Mouse (Mus musculus): ENCODE results near the gene Susd1. TPM values are rescaled to one million over a fixed set of nuclear protein-coding genes. Genes with fewer than 3 reads are reported as not detected.

Susd1 gene
- polyA plus RNA-seq, 1 experiment from 2014 or later = 9.1 TPM

DNA sequence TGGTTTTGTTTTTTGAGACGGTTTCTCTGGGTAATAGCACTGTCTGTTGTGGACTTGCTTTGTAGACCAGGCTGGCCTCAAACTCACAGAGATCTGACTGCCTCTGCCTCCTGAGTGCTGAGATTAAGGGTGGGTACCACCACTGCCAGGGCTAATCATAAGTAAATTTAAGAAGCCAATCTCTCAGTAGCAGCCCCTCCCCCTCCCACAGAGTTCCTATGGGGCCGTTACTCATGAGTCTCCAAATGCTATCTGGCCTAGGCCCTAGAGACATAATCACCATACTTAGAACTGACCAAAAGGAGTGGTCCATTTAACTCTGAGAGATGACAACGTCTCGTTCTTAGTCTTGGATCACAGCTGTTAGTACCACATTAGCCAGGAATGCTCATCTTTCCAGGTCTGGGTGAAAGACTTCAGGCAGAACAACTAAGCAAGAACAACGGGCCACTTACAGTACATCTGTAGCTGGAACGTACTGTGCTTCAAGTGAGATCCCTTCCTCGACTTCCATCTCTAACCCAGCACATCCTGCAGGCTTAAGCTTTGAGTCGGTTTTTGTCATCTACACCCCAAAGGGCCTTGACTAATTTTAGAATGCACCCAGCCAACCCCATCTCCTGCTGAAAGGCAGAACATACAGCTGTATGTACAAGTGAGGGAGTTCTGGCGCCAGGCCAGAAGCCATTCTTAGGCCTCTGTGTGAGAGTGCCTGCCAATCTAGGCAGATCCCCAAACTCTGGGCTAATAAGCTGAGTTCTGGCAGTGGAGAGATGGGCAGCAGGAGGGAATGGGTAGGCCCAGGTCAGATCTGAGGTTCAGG lies 102.6 kb downstream of the Susd1 start:
- H3K9ac ChIP-seq = no peak overlapping the region
- H3K4me1 ChIP-seq = peaks cover 13% of the 10 kb centered on the region
- no peak overlapping the region for H3K4me3 ChIP-seq (replicated peaks)
- no peaks in the 10 kb centered on the region for H3K27me3 ChIP-seq (replicated peaks)
- H3K36me3 ChIP-seq = no peaks in the 10 kb centered on the region; the same call in 1 of the 2 replicates
- no peak overlapping the region for H3K27ac ChIP-seq
- no peaks in the 10 kb centered on the region for H3K9me3 ChIP-seq
- ATAC-seq (ENCODE audit: insufficient read depth, low FRiP score, low read depth) = no peak
- WGBS = 58% methylated on average over 9 of the region's 9 CpGs
- no peak overlapping the region for H3K4me2 ChIP-seq

DNA sequence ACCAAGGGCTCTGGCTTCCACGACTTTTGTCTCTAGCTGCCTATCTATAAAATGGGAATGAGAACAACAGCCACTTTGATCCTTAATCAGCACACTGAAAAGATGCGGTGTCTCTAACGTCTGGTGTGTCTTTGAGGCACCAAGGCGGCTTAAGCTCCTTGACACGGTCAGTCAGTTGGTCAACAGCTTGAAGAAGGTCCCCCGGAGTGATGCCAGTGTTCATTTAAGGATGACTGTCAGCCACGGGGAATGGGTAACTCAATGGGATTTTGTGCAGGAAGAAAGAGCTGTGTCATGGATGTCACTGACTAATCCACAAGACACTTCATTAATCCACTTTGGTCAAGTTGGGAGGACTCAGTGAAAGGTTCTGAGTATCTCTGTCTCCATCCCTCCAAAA lies 103.3 kb downstream of the Susd1 start:
- Histone ChIP-seq H3K4me3 (replicated peaks) (no peak overlapping the region), H3K4me1 (peaks cover 14% of the 10 kb centered on the region), H3K9ac (no peak overlapping the region), H3K27me3 (replicated peaks) (no peaks in the 10 kb centered on the region), H3K9me3 (no peaks in the 10 kb centered on the region), H3K36me3 (no peaks in the 10 kb centered on the region; the same call in 1 of the 2 replicates), H3K4me2 (no peak overlapping the region), H3K27ac (no peak overlapping the region)
- ATAC-seq (ENCODE audit: insufficient read depth, low FRiP score, low read depth) = no peak
- 88% methylated on average over 7 of the region's 7 CpGs for WGBS

DNA sequence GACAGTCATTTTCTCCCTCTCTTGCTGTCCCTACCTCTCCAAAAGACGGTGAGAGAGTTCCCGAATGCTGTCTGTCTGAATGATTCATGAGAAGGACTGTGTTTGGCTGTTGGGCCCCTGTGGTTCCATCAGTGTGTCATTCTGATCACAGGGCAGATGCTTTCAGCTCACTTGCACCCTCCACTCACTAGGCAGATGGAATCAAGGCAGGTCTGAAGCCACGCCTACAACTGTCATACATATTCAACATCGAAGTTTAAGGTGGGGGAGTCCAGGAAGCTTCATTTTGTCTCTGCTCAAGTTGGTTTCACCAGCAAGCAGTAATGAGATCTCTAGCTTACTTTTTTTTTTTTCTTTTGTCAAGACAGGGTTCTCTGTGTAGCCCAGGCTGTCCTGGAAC lies 104.2 kb downstream of the Susd1 start:
- H3K36me3 ChIP-seq = no peaks in the 10 kb centered on the region; the same call in 1 of the 2 replicates
- ATAC-seq (ENCODE audit: insufficient read depth, low FRiP score, low read depth) = no peak
- no peaks in the 10 kb centered on the region for H3K27me3 ChIP-seq (replicated peaks)
- H3K27ac ChIP-seq = no peak overlapping the region
- no peak overlapping the region for H3K4me3 ChIP-seq (replicated peaks)
- no peak overlapping the region for H3K4me2 ChIP-seq
- H3K4me1 ChIP-seq = peaks cover 14% of the 10 kb centered on the region
- no peak overlapping the region for H3K9ac ChIP-seq
- H3K9me3 ChIP-seq = no peaks in the 10 kb centered on the region
- 90% methylated on average over 4 of the region's 4 CpGs for WGBS

DNA sequence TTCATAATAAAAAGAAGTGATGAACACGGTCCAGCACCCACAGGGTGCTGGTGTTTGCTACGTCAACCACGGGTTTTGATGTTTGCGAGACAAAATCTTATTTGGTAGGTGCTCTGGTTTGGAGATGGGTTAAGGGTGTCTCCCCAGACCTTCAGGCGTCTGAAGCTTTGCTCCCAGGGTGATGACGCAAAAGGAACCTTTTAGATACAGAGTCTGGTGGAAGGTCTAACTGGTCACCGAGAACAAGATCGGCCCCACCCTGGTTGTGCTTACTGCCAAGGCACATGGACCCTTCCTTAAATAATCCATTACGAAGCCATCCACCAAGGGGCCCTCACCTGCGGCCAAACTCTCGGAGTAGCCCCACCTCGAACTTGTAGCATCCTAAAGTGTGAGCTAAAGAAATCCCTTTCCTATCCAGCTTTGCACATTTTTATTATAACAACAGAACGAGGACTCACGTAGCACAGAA lies 105.0 kb downstream of the Susd1 start:
- no peaks in the 10 kb centered on the region for H3K27me3 ChIP-seq (replicated peaks)
- WGBS = 93% methylated on average over 14 of the region's 14 CpGs

DNA sequence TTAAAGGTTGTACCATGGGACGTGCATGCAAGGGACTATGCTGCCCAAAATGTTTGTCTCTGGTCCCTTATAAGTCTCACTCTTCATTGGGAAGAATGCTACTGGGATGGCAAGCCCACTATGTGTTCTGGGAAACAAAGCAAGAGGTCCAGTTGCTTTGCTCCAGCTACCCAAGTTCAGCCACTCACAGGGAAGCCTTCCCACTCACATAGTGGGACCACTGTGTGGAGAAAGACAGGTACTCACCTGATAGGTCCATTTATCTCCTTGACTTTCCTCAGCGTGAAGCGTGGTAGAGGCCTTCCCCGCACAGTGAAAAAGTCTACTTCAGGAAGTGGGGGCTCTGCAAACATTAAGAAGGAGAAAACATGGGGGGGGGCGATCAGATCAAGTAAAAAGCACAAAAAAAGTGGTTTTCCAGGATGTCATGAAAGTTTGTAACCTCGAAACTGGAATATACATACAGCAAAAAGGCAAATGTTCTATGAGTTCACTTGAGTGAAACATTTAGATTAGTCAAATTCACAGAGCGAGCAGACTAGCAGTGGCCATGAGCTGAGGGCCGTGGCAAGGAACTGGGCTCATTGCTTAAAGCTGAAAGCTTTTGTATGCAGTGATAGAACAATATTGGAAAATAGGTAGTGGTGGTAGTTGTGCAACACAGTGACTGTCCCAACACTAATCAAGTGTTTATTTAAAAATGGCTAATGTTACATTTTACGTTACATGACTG lies 105.6 kb downstream of the Susd1 start:
- no peaks in the 10 kb centered on the region; the same call in 1 of the 2 replicates for H3K36me3 ChIP-seq
- H3K9me3 ChIP-seq = no peaks in the 10 kb centered on the region
- no peak for ATAC-seq (ENCODE audit: insufficient read depth, low FRiP score, low read depth)
- H3K9ac ChIP-seq = no peak overlapping the region
- no peak overlapping the region for H3K4me2 ChIP-seq
- no peak overlapping the region for H3K4me3 ChIP-seq (replicated peaks)
- no peaks in the 10 kb centered on the region for H3K27me3 ChIP-seq (replicated peaks)
- WGBS = 92% methylated on average over 9 of the region's 9 CpGs
- no peak overlapping the region; the same call in 1 of the 2 replicates for H3K27ac ChIP-seq
- H3K4me1 ChIP-seq = peaks cover 14% of the 10 kb centered on the region

More for the DNA sequence above, 105.0 kb downstream of the Susd1 start:
- no peaks in the 10 kb centered on the region for H3K9me3 ChIP-seq
- H3K27ac ChIP-seq = no peak overlapping the region
- no peaks in the 10 kb centered on the region; the same call in 1 of the 2 replicates for H3K36me3 ChIP-seq
- ATAC-seq (ENCODE audit: insufficient read depth, low FRiP score, low read depth) = no peak
- no peak overlapping the region for H3K4me3 ChIP-seq (replicated peaks)
- no peak overlapping the region for H3K4me2 ChIP-seq
- no peak overlapping the region for H3K9ac ChIP-seq
- H3K4me1 ChIP-seq = peaks cover 14% of the 10 kb centered on the region

DNA sequence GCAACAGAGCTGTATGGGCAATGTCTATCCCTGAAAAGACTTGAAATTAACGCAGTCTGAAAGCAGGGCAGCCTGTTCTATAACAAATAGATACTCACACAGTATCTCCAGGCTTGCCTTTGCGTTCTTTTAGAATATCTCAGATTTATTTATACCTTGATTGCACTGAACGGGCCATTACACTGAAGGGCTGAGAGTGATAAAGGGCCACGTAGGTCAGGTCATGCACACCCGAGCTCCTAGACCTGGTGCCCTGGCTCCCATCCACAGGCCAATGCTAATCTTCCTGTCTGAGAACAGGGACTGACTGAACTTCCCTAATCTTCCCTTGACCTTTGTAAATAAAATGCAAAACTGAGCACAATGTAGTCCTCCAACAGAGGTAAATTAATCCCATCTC lies 106.3 kb downstream of the Susd1 start:
- Histone ChIP-seq H3K27ac (peak overlapping the region; percentile 84), H3K36me3 (no peaks in the 10 kb centered on the region; the same call in 1 of the 2 replicates), H3K4me3 (replicated peaks) (no peak overlapping the region)

DNA sequence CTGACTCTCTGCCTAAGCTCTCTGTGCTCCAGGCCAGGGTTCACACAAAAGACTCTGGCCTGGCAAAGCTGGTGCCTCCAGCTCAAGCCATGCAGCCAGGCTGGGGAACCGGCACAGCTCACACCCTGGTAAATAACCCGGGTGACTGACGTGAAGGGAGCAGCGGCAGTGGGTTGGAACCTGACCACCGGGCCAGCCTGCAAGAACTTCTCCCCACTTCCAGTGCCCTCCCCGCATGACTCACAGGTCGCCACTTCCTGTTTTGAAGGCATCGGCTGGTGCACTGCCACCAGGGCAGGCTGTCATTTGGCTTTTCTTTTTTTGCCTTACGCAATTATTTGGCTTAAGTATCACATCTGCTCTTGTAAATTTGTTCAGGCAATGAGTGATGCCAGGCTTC lies 106.8 kb downstream of the Susd1 start:
- ATAC-seq (ENCODE audit: insufficient read depth, low FRiP score, low read depth) = peak; percentile 72
- Histone ChIP-seq H3K4me1 (peaks cover 14% of the 10 kb centered on the region), H3K27me3 (replicated peaks) (no peaks in the 10 kb centered on the region), H3K9me3 (no peaks in the 10 kb centered on the region), H3K4me2 (peak overlapping the region; percentile 15; the same call in 1 of the 2 replicates), H3K4me3 (replicated peaks) (no peak overlapping the region), H3K9ac (no peak overlapping the region), H3K27ac (peak overlapping the region; percentile 84), H3K36me3 (no peaks in the 10 kb centered on the region; the same call in 1 of the 2 replicates)
- WGBS = 29% methylated on average over 9 of the region's 9 CpGs

More for the DNA sequence above, 106.3 kb downstream of the Susd1 start:
- no peak overlapping the region for H3K4me2 ChIP-seq
- 49% methylated on average over 5 of the region's 5 CpGs for WGBS
- no peak overlapping the region for H3K9ac ChIP-seq
- ATAC-seq (ENCODE audit: insufficient read depth, low FRiP score, low read depth) = no peak
- H3K9me3 ChIP-seq = no peaks in the 10 kb centered on the region
- H3K4me1 ChIP-seq = peaks cover 14% of the 10 kb centered on the region
- H3K27me3 ChIP-seq (replicated peaks) = no peaks in the 10 kb centered on the region

DNA sequence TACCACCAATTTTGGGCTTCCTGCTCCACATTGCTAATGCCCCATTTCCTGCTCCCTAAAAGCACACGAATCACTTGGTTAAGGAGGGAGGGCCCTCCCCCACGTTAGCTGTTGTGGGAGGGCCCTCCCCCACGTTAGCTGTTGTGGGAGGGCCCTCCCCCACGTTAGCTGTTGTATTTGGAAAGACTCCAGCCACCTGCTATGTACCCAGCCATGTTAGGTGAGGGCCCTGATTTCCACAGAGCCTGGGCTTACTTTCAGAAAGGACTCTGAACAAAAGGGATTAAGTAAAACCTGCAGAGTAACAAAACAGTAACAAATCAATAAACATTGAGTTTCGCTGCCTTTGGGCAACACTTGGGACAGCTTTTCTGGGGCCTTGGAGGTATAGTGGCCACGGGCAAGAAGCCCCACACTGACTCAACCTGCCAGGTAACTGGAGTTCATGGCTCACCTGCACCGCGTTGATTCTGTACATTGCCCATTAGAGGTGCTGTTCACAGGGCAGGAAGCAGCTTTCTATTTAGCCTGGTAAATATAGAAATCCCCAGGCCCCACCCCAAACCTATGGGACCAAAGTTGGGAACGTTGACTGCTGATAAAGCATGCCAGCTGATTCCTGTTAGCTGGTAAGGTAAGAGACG lies 107.3 kb downstream of the Susd1 start:
- peak overlapping the region; percentile 15; the same call in 1 of the 2 replicates for H3K4me2 ChIP-seq
- peak; percentile 63 for ATAC-seq (ENCODE audit: insufficient read depth, low FRiP score, low read depth)
- no peak overlapping the region for H3K4me3 ChIP-seq (replicated peaks)
- no peaks in the 10 kb centered on the region for H3K9me3 ChIP-seq
- no peaks in the 10 kb centered on the region; the same call in 1 of the 2 replicates for H3K36me3 ChIP-seq
- H3K4me1 ChIP-seq = peaks cover 11% of the 10 kb centered on the region
- no peaks in the 10 kb centered on the region for H3K27me3 ChIP-seq (replicated peaks)
- no peak overlapping the region for H3K9ac ChIP-seq
- peak overlapping the region; percentile 84 for H3K27ac ChIP-seq
- 31% methylated on average over 10 of the region's 10 CpGs for WGBS

DNA sequence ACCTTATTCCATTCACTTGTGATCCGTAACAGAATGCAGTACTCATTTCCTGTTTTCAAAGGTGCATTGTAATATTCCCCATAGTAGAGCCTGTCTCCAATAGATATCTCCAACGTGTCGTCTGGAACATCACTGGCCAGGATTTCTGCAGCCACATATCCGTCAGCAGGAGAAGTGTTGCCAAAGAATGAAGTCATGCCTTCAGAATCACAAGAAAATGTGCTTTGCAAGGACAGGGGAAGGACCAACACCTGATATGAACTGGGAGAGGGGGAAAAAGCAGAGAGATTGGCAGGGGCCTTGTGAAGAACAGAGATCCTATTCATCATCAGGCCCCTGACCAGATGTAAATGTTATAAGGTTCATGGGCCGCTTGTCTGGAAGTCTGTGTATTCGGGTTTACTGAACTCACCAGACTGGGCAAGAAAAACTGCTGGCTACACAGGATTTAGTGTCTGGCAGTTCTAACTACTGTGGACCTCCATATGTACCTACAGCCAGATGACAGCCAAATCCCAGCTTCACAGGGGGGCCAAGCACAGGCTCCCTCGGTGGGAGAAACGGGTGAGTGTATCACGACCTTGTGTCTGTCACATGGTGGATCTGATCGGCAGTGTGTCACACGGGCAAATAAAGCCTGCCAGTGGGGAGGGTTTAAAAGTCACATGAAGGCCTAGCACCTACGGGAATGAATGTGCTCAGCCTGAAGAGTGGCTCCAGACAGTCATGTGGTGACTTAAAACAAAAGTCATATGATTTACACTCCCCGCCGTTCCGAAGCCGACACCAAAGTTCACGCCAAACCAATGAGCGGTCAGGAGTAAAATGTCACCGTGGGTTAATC lies 108.8 kb downstream of the Susd1 start:
- no peak for ATAC-seq (ENCODE audit: insufficient read depth, low FRiP score, low read depth)
- Histone ChIP-seq H3K4me1 (peaks cover 8% of the 10 kb centered on the region), H3K9ac (no peak overlapping the region), H3K36me3 (no peaks in the 10 kb centered on the region; the same call in 1 of the 2 replicates), H3K9me3 (no peaks in the 10 kb centered on the region), H3K27ac (no peak overlapping the region), H3K4me3 (replicated peaks) (no peak overlapping the region), H3K4me2 (no peak overlapping the region), H3K27me3 (replicated peaks) (no peaks in the 10 kb centered on the region)
- 78% methylated on average over 19 of the region's 19 CpGs for WGBS

DNA sequence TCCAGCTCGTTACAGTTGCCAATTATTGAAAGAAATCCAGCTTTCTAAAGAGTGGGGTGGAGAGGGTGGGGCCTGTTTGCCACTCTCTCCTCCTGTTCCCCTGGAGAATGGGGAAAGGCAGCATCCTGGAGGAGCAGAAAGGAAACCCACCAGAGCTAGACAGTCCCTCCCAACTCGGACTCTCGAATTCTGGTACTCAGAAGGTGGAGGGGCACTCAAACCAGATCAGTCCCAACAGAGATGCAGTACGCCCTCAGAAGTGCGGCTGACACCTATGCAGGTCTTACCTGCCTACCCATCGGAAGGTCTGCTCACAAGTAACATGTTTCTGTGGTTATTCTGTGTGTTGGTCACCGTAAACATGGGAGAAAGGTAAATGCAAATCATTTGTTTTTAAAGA lies 109.6 kb downstream of the Susd1 start:
- WGBS = 89% methylated on average over 7 of the region's 7 CpGs
- H3K27me3 ChIP-seq (replicated peaks) = no peaks in the 10 kb centered on the region
- no peaks in the 10 kb centered on the region for H3K9me3 ChIP-seq
- no peaks in the 10 kb centered on the region for H3K36me3 ChIP-seq
- no peak overlapping the region for H3K9ac ChIP-seq
- no peak for ATAC-seq (ENCODE audit: insufficient read depth, low FRiP score, low read depth)
- H3K4me3 ChIP-seq (replicated peaks) = no peak overlapping the region
- H3K4me1 ChIP-seq = peaks cover 8% of the 10 kb centered on the region
- no peak overlapping the region for H3K27ac ChIP-seq
- H3K4me2 ChIP-seq = no peak overlapping the region

DNA sequence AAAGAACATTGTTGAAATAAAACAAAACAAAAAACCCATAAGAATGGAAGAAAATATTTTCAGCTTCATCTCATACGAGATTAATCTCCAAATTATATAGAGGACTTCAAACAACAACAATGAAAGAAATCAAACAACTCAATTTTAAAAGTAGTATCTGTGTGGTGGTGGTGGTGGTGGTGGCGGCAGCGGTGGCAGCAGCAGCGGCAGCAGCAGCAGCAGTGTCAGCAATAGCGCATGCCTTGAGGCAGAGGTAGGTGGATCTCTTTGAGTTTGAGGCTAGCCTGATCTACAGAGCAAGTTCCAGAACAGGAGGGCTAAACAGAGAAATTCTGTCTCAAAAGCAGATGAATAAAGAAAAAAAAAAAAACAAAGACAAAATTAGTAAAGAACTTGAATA lies 110.4 kb downstream of the Susd1 start:
- ATAC-seq (ENCODE audit: insufficient read depth, low FRiP score, low read depth) = no peak
- no peak overlapping the region for H3K27ac ChIP-seq
- H3K9ac ChIP-seq = no peak overlapping the region
- 96% methylated on average over 5 of the region's 5 CpGs for WGBS
- H3K4me2 ChIP-seq = no peak overlapping the region
- H3K27me3 ChIP-seq (replicated peaks) = no peaks in the 10 kb centered on the region
- no peaks in the 10 kb centered on the region for H3K9me3 ChIP-seq
- H3K4me1 ChIP-seq = peaks cover 13% of the 10 kb centered on the region
- H3K4me3 ChIP-seq (replicated peaks) = no peak overlapping the region
- no peaks in the 10 kb centered on the region for H3K36me3 ChIP-seq
